Mouse (Mus musculus): ENCODE results near the gene Adamts13. TPM values are rescaled to one million over a fixed set of nuclear protein-coding genes. Genes with fewer than 3 reads are reported as not detected.

Gene Adamts13
- total RNA-seq, 2 experiments from 2014 or later, result 1.4 to 1.7 TPM

- no peak for DNase-seq (ENCODE audit: low spot score in 2 of 2)
These were observed 59.1 kb downstream of the Adamts13 start for GRCm38 (mm10) chr2:27032361-27032760.

GRCm38 (mm10) chr2:27036003-27036402 is 62.8 kb downstream of the Adamts13 start:
- no peak for DNase-seq (ENCODE audit: low spot score in 2 of 2)

GRCm38 (mm10) chr2:27037008-27037407 is 63.8 kb downstream of the Adamts13 start:
- DNase-seq (ENCODE audit: low spot score in 2 of 2), result no peak

- DNase-seq (ENCODE audit: low spot score in 2 of 2), result peak; percentile 73 to 90
These were observed 65.4 kb downstream of the Adamts13 start for GRCm38 (mm10) chr2:27038596-27038995.

GRCm38 (mm10) chr2:27039286-27039685 is 66.1 kb downstream of the Adamts13 start:
- no peak for DNase-seq (ENCODE audit: low spot score in 2 of 2)

GRCm38 (mm10) chr2:27042131-27042844 is 69.1 kb downstream of the Adamts13 start:
- no peak for DNase-seq (ENCODE audit: low spot score in 2 of 2)

GRCm38 (mm10) chr2:27043461-27043860 is 70.2 kb downstream of the Adamts13 start:
- peak; percentile 85 to 92 for DNase-seq (ENCODE audit: low spot score in 2 of 2)

GRCm38 (mm10) chr2:27044166-27044565 is 71.0 kb downstream of the Adamts13 start:
- DNase-seq (ENCODE audit: low spot score in 2 of 2), result no peak

- no peak for DNase-seq (ENCODE audit: low spot score in 2 of 2)
These were observed 71.4 kb downstream of the Adamts13 start for GRCm38 (mm10) chr2:27044641-27045040.

- DNase-seq (ENCODE audit: low spot score in 2 of 2), result no peak
These were observed 73.0 kb downstream of the Adamts13 start for GRCm38 (mm10) chr2:27045979-27046770.

GRCm38 (mm10) chr2:27049408-27049807 is 76.2 kb downstream of the Adamts13 start:
- DNase-seq (ENCODE audit: low spot score in 2 of 2), result no peak

- DNase-seq (ENCODE audit: low spot score in 2 of 2), result no peak
These were observed 85.0 kb downstream of the Adamts13 start for GRCm38 (mm10) chr2:27058251-27058650.

- no peak for DNase-seq (ENCODE audit: low spot score in 2 of 2)
These were observed 85.5 kb downstream of the Adamts13 start for GRCm38 (mm10) chr2:27058751-27059150.

GRCm38 (mm10) chr2:27059187-27059586 is 86.0 kb downstream of the Adamts13 start:
- no peak for DNase-seq (ENCODE audit: low spot score in 2 of 2)

Other genes with a start within 250 kb of the Adamts13 start
- gene Abo, start 108.4 kb upstream of the Adamts13 start, total RNA-seq (2021), result not detected
- 10 to 100 TPM; 27.9 to 28.9 TPM for gene Surf6, start 70.5 kb upstream of the Adamts13 start, total RNA-seq (2021)
- gene Med22, start 62.7 kb upstream of the Adamts13 start, total RNA-seq (2021), result 10 to 100 TPM; 42.9 to 46.5 TPM
- gene Rpl7a, start 62.7 kb upstream of the Adamts13 start, total RNA-seq (2021), result 100 to 1,000 TPM; 274 to 302 TPM
- gene Surf2, start 57.0 kb upstream of the Adamts13 start, total RNA-seq (2021), result 10 to 100 TPM; 32.4 to 38.4 TPM
- 10 to 100 TPM; 87.5 to 90.6 TPM for gene Surf1, start 56.9 kb upstream of the Adamts13 start, total RNA-seq (2021)
- gene Surf4, start 39.5 kb upstream of the Adamts13 start, total RNA-seq (2021), result 10 to 100 TPM; 60.2 to 61.7 TPM
- under 1 TPM; 0.17 to 0.18 TPM for gene Stkld1, start 39.4 kb upstream of the Adamts13 start, total RNA-seq (2021)
- 10 to 100 TPM; 53.5 to 55.7 TPM for gene Rexo4, start 9.0 kb upstream of the Adamts13 start, total RNA-seq (2021)
- 10 to 100 TPM; 50.6 to 52.1 TPM for gene Cacfd1, start 36.5 kb downstream of the Adamts13 start, total RNA-seq (2021)
- gene Slc2a6, start 54.6 kb downstream of the Adamts13 start, total RNA-seq (2021), result 10 to 100 TPM; 46.3 to 46.7 TPM
- gene Mymk, start 98.8 kb downstream of the Adamts13 start, total RNA-seq (2021), result 1 to 10 TPM; 1.1 to 1.4 TPM
- gene Adamtsl2, start 106.0 kb downstream of the Adamts13 start, total RNA-seq (2021), result 10 to 100 TPM; 12.7 to 14.7 TPM
- 100 to 1,000 TPM; 110 to 119 TPM for gene Fam163b, start 169.1 kb downstream of the Adamts13 start, total RNA-seq (2021)
- gene Dbh, start 191.8 kb downstream of the Adamts13 start, total RNA-seq (2021), result under 1 TPM; 0.48 to 0.91 TPM